Mouse (Mus musculus): ENCODE data around the gene Scarf2.

The Scarf2 gene

GRCm38 (mm10) chr16:17801777-17802455 lies 4.8 kb downstream of the Scarf2 start:
- no peak for DNase-seq

DNA sequence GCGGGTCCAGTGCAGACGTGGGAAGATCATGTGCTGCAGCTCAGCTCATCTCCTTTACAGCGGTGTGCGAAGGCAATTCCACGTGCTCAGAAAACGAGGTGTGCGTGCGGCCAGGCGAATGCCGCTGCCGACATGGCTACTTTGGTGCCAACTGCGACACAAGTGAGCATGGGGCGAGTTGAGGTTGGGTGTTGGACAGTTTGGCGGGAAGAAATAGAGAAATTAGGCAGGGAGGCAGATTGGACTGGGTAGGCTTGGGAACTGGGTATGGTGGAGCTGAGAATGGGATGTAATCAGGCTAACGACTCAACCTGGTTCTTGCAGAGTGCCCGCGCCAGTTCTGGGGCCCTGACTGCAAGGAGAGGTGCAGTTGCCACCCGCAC lies 5.4 kb downstream of the Scarf2 start:
- DNase-seq = peak; percentile 16 to 17

GRCm38 (mm10) chr16:17802839-17803674 lies 6.0 kb downstream of the Scarf2 start:
- peak; percentile 25 to 54 for DNase-seq

DNA sequence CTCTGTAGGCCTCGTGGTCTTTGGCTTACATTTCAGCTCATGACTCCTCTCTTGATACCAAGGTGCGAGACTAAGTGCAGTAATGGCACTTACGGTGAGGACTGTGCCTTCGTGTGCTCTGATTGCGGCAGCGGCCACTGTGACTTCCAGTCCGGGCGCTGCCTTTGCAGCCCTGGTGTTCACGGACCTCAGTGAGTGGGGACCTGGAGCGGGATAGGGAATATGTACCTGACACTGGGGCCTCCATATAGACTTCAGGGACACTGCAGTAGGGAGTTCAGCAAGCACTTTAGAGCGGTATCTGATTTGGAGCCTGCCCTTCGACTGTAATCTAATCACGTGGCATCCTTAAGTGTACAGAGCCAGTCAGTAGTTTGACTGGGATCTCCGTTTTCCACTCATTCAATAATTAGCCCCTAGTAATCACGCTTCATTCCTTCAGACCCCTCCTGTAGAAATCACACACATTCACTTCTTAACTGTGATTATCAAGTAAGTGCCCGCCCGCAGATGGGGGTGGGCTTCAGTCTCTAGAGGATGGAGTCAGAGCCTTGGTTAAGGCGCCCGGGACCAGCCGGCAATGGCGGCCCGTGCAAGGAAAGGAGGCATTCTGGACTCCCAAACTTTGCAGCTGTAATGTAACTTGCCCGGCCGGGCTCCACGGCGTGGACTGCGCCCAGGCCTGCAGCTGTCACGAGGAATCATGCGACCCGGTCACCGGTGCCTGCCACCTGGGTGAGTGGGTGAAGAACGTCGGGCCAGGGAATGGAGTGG lies 6.8 kb downstream of the Scarf2 start:
- DNase-seq = peak in 1 of 2 experiments; percentile 13

GRCm38 (mm10) chr16:17804449-17804912 lies 7.4 kb downstream of the Scarf2 start:
- peak in 1 of 2 experiments; percentile 34 for DNase-seq

- no peak for DNase-seq
Measured at GRCm38 (mm10) chr16:17804982-17805381, 7.9 kb downstream of the Scarf2 start.

DNA sequence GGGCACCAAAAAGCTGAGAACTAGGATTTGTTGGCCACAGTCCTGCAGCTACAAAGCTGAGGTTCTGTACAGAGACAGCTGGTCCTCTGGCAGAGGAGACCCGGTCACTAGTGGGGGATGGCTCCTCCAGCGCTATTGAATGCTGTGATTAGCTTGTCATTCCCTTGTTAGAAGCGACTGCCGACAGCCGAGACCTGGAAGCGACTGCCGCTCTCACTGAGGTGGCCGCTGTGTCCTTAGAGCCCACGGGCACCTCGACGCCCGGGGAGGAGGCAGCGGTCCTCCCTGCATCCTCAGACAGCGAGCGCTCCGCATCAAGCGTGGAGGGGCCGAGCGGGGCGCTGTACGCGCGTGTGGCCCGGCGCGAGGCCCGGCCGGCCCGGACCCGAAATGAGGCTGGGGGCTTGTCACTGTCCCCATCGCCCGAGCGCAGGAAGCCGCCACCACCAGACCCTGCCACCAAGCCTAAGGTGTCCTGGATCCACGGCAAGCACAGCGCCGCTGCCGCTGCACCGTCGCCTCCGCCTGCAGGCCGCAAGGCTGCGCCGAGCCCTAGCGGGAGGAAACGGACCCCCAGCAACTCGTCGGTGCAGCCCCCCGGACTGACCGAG lies 9.6 kb downstream of the Scarf2 start:
- no peak for DNase-seq

DNA sequence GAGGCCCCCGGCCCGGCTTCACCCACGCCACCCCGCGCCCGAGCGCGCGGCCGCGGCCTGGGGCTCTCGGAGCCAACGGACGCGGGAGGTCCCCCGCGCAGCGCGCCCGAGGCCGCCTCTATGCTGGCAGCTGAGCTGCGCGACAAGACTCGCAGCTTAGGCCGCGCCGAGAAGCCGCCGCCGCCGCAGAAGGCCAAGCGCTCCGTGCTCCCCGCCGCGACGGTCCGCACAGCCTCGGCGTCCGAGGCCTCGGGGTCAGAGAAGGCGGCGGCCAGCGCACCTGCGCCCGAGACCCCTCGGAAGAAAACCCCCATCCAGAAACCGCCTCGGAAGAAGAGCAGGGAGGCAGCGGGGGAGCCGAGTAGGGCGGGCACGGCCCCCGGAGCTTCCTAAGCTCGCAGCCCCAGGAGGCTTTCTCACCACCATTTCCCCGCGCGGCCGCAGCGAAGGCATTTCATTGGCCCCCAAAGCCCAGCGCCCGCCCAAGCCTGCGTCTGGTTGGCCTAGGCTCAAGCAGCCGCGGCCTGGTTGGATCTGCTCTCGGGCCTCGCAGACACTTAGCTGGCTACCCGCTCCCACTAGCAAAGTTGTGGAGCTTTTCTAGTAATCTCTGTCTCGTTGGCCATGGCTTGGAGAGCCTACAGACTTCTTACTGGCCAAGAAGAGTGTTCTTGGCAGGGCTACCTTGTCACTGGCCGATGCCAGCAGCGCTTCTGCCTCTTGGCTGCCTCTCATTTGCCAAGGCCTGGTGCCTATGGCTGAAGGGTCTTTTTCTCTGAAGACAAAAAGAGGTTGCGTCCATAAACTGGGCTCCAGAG lies 10.3 kb downstream of the Scarf2 start:
- DNase-seq = peak; percentile 89 to 91

DNA sequence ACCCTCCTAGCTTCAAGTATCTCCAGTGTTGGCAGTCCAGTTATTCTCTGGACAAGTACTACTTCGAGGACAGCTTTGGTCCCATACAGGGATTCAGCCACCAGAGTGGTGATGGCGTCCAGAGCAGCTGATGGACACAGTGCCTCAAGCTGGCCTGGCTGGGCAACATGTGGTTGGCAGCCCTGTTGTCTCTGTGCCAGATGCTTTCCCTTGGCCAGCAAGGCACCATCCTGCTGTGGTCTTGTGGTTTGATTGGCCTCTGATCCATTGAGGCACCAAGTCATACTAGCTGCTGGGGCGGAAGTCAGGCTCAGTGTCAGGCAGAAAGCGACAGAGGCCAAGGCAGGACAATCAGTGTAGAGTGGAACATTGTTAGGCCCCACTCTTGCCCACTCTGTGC lies 12.0 kb downstream of the Scarf2 start:
- DNase-seq = no peak

DNA sequence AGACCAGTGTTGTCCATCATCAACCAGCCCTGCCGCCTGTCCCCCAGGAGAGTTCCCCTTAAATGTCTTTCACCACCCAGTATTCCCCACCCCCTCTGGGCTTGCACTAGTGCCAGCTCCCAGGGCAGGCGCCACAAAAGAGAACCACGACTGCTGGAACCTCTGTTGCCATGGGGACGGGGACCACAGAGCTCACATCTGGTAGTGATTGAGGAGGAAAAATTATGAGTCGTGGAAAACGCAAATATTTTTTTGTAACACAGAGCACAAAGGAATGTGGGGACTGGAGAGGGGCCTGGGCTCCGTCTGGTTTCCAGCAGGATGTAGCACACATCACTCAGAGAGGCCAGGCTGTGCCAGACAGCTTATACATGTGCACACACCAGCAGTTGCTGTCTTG lies 12.6 kb downstream of the Scarf2 start:
- no peak for DNase-seq

- DNase-seq = peak in 1 of 2 experiments; percentile 48
Measured at GRCm38 (mm10) chr16:17812120-17812519, 15.0 kb downstream of the Scarf2 start.

GRCm38 (mm10) chr16:17813173-17813572 lies 16.1 kb downstream of the Scarf2 start:
- no peak for DNase-seq

- DNase-seq = peak; percentile 39 to 75
Measured at GRCm38 (mm10) chr16:17815411-17816402, 18.6 kb downstream of the Scarf2 start.

GRCm38 (mm10) chr16:17816528-17816927 lies 19.4 kb downstream of the Scarf2 start:
- DNase-seq = no peak

DNA sequence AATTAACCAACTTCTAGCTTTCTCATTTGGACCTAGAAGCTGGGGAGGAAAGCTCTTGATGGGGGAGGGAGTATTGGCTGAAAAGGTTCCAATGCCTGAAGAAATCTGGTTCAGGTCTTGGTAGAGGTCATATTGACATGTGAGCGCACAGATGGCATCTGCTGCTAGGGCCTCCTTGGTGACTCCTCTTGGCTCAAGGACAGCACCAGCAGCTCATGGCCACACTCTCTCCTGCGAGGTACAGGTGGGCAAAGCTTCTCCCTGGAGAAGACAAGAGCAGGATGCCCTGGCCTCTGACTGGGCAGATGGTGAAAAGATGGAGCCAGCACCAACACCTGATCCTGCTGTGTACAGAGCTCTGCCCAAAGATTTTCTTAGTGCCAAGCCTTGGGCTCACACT lies 29.4 kb downstream of the Scarf2 start:
- DNase-seq = peak; percentile 67 to 80

- DNase-seq = no peak
Measured at GRCm38 (mm10) chr16:17828229-17828628, 31.1 kb downstream of the Scarf2 start.

GRCm38 (mm10) chr16:17828867-17829266 lies 31.8 kb downstream of the Scarf2 start:
- no peak for DNase-seq

- DNase-seq = no peak
Measured at GRCm38 (mm10) chr16:17830385-17831178, 33.5 kb downstream of the Scarf2 start.

- DNase-seq = no peak
Measured at GRCm38 (mm10) chr16:17831781-17832180, 34.7 kb downstream of the Scarf2 start.

- no peak for DNase-seq
Measured at GRCm38 (mm10) chr16:17832821-17833220, 35.7 kb downstream of the Scarf2 start, which contains the start of gene B830017H08Rik. B830017H08Rik (plus strand) TSS chr16:17833121.

All from cerebellum, adult 18-20 months (tissue).